Mouse (Mus musculus) heart, postnatal 4 days (tissue): ENCODE measurements around the gene Ash1l. TPM values are rescaled to one million over a fixed set of nuclear protein-coding genes. Genes with fewer than 3 reads are reported as not detected.
"Not testable (repeated sequence)": the region's sequence is repeated elsewhere in the genome, so short reads cannot be mapped to it uniquely, and the experiment has no call there.

Source experiments
- DNase-seq: peaks from one replicate; pipeline ENCODE4 v3.0.0; 2021
- total RNA-seq, 2 experiments: library from RNA; stranded (reverse); gene quantifications; 2 replicates each; pipeline ENCODE4 v1.2.3; 2021

The Ash1l gene
- total RNA-seq, 2 experiments from 2014 or later, result 42.0 to 46.8 TPM

- not testable (repeated sequence) for DNase-seq
Observed at GRCm38 (mm10) chr3:88963211-88963610, 12.8 kb downstream of the Ash1l start.

- no peak for DNase-seq
Observed at GRCm38 (mm10) chr3:88975012-88975411, 24.6 kb downstream of the Ash1l start.

GRCm38 (mm10) chr3:88981206-88982010, 31.0 kb downstream of the Ash1l start:
- DNase-seq, result no peak

GRCm38 (mm10) chr3:88983921-88984381, 33.5 kb downstream of the Ash1l start:
- no peak for DNase-seq

- DNase-seq, result no peak
Observed at GRCm38 (mm10) chr3:88992793-88993192, 42.4 kb downstream of the Ash1l start.

- DNase-seq, result no peak
Observed at GRCm38 (mm10) chr3:89001536-89001935, 51.1 kb downstream of the Ash1l start.

- not testable (repeated sequence) for DNase-seq
Observed at GRCm38 (mm10) chr3:89030896-89031295, 80.5 kb downstream of the Ash1l start.

GRCm38 (mm10) chr3:89043359-89043758, 92.9 kb downstream of the Ash1l start:
- DNase-seq, result no peak

GRCm38 (mm10) chr3:89058361-89058760, 107.9 kb downstream of the Ash1l start:
- no peak for DNase-seq

GRCm38 (mm10) chr3:89058783-89059182, 108.4 kb downstream of the Ash1l start:
- DNase-seq, result peak; percentile 36

- DNase-seq, result no peak
Observed at GRCm38 (mm10) chr3:89061696-89062095, 111.3 kb downstream of the Ash1l start.

GRCm38 (mm10) chr3:89067265-89067664, 116.8 kb downstream of the Ash1l start:
- no peak for DNase-seq

- no peak for DNase-seq
Observed at GRCm38 (mm10) chr3:89077383-89077782, 127.0 kb downstream of the Ash1l start.

- DNase-seq, result not testable (repeated sequence)
Observed at GRCm38 (mm10) chr3:89082287-89082686, 131.9 kb downstream of the Ash1l start.

GRCm38 (mm10) chr3:89084133-89084532, 133.7 kb downstream of the Ash1l start:
- DNase-seq, result no peak

GRCm38 (mm10) chr3:89084654-89085190, 134.3 kb downstream of the Ash1l start:
- DNase-seq, result no peak

- peak; percentile 86 for DNase-seq
Observed at GRCm38 (mm10) chr3:89087338-89088110, 137.1 kb downstream of the Ash1l start.

GRCm38 (mm10) chr3:89088974-89089373, 138.6 kb downstream of the Ash1l start:
- DNase-seq, result no peak

- DNase-seq, result peak; percentile 82
Observed at GRCm38 (mm10) chr3:89089882-89090591, 139.6 kb downstream of the Ash1l start.

GRCm38 (mm10) chr3:89090694-89091655, 140.6 kb downstream of the Ash1l start:
- DNase-seq, result peak; percentile 87

- DNase-seq, result no peak
Observed at GRCm38 (mm10) chr3:89091811-89092508, 141.5 kb downstream of the Ash1l start.
